Mouse (Mus musculus) MEL (cell line): ENCODE results near the gene Enox1.

Experiments
- CHD2 ChIP-seq: IDR thresholded peaks from 2 replicates; pipeline ENCODE4 v1.6.1; 2011; ENCODE audit warnings: low read length, improper control_type of control experiment
- CTCF ChIP-seq, 3 experiments: IDR thresholded peaks in 2 of 3; conservative IDR thresholded peaks in 1 of 3; 2 replicates each; pipeline ENCODE4 v1.5.1; 2011 to 2012; ENCODE audit warnings: low read length in 3 of 3, low read depth in 2 of 3, mild to moderate bottlenecking in 2 of 3, improper control_type of control experiment in 1 of 3, inconsistent platforms in 1 of 3, mixed read lengths in 1 of 3, moderate library complexity in 1 of 3; ENCODE audit not compliant: control insufficient read depth in 1 of 3, insufficient read depth in 1 of 3, poor library complexity in 1 of 3, severe bottlenecking in 1 of 3
- RAD21 ChIP-seq: IDR thresholded peaks from 2 replicates; pipeline ENCODE4 v1.6.1; 2011; ENCODE audit warnings: mild to moderate bottlenecking, low read depth, low read length, improper control_type of control experiment
- RCOR1 ChIP-seq: IDR thresholded peaks from 2 replicates; pipeline ENCODE4 v1.6.1; 2012; ENCODE audit warnings: low read depth, mild to moderate bottlenecking, inconsistent platforms, low read length, improper control_type of control experiment
- USF1 ChIP-seq: IDR thresholded peaks from 2 replicates; pipeline ENCODE4 v1.6.1; 2014; ENCODE audit warnings: low read depth, mild to moderate bottlenecking, inconsistent platforms, low read length, improper control_type of control experiment, moderate library complexity

DNA sequence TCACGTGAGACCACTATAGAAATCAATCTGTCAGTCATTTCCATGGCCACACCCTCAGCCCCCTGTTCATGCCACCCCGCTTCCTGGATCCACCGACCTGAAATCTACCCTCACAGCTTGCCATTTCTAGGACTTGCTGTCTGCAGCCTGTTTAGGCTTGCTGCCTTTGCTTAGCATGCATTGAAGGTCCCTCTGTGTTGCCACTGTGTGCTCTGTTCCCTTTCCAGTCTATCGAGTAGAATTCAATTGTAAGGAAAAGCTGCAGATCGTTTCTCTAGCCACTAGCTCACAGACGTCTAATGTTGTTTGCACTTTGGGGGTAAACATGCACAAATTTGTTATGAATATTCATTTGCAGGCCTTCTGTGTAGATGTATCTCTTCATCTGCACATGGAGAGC, 485.8 kb downstream of the Enox1 start:
- TF ChIP-seq CTCF (IDR thresholded peaks at IDR 0.05 in 2 of 3, conservative IDR thresholded peaks at IDR 0.05 in 1 of 3; ENCODE audit: control insufficient read depth in 1 of 3, insufficient read depth in 1 of 3, low read depth in 2 of 3, low read length in 3 of 3, poor library complexity in 1 of 3, severe bottlenecking in 1 of 3) (no peak), RAD21 (no peak), USF1 (no peak), RCOR1 (no peak), CHD2 (no peak)
